Mouse (Mus musculus): ENCODE data around the gene Kank2. TPM values are rescaled to one million over a fixed set of nuclear protein-coding genes. Genes with fewer than 3 reads are reported as not detected.

Kank2 gene
- polyA plus RNA-seq, 2 experiments, result 13.1 to 38.6 TPM

DNA sequence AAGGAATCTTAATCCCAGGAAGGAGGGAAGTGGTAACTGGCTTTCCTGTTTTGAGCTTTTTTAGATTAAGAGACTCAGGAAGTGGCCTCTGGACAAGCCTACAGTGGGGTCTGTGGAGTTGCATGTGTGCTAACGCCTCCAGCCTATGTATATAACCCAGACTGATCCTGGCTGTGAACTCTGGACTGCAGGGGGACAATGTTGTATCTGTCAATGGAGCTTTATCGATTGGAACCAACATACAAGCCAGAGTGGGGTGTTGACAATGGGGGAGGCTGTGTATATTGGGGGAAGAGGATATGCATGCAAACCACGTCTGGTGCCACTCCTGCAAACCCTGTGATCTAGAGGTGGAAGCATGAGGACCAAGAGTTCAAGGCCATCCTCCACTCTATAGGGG, 7.8 kb upstream of the Kank2 start:
- H3K4me3 ChIP-seq (replicated peaks; ENCODE audit: low read length), result no peak overlapping the region
- no peak overlapping the region for H3K27ac ChIP-seq (replicated peaks; ENCODE audit: low read depth, low read length)
- 70% methylated on average over 3 of the region's 3 CpGs for WGBS
- TF ChIP-seq POLR2A (IDR thresholded peaks at IDR 0.05; ENCODE audit: borderline replicate concordance, extremely low read depth, insufficient read depth, insufficient read length), result no peak
- DNase-seq (ENCODE audit: low spot score) (no peak), ATAC-seq (ENCODE audit: low FRiP score, low read depth) (no peak)
- no peaks in the 10 kb centered on the region for H3K4me1 ChIP-seq (ENCODE audit: control insufficient read depth, insufficient read depth, low read length)
- no peak overlapping the region for H3K9ac ChIP-seq (ENCODE audit: low read depth, low read length, severe bottlenecking)
- H3K27me3 ChIP-seq (ENCODE audit: control insufficient read depth, insufficient read depth, low read length), result no peaks in the 10 kb centered on the region
- no peak overlapping the region for H3K4me2 ChIP-seq (replicated peaks; ENCODE audit: low read depth, low read length, severe bottlenecking)
- H3K36me3 ChIP-seq (ENCODE audit: control insufficient read depth, insufficient read depth, low read length), result peaks cover 27% of the 10 kb centered on the region
- H3K9me3 ChIP-seq (ENCODE audit: control insufficient read depth, low read length), result no peaks in the 10 kb centered on the region

DNA sequence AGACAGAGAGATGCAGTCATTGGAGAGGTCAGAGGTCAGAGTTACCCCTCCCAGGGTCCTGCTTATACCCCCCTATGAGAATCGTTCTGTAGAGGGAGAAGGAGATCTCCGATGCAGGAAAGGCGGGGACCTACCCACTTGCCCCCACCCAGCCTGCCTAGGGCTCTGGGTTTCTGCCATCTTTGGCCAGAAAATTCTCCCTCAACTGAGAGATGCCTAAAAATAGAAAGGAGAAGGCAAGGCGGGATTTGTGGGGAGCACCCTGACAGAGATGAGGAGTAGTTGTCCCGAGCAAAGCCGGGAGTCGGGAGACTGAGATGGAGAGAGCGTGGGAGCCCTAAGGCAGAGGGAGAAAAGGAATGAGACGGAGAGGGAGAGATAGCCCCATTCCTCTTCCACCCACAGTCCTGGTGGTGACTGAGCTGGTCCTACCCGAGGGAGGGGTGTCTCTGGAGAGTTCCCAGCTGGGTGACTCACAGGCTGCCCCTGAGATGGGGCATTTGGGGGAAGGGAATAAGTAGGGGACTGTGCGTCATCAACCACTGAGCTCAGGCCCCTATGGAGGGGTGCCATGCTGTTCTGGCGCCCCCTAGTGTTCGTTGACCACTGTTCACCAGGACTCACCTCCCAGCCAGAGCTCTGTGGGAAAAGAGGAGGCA, 5.6 kb upstream of the Kank2 start:
- Histone ChIP-seq H3K9me3 (ENCODE audit: control insufficient read depth, low read length) (no peaks in the 10 kb centered on the region), H3K4me2 (replicated peaks; ENCODE audit: low read depth, low read length, severe bottlenecking) (no peak overlapping the region), H3K27ac (replicated peaks; ENCODE audit: low read depth, low read length) (no peak overlapping the region), H3K9ac (ENCODE audit: low read depth, low read length, severe bottlenecking) (no peak overlapping the region), H3K4me3 (replicated peaks; ENCODE audit: low read length) (no peak overlapping the region), H3K36me3 (ENCODE audit: control insufficient read depth, insufficient read depth, low read length) (peaks cover 32% of the 10 kb centered on the region), H3K4me1 (ENCODE audit: control insufficient read depth, insufficient read depth, low read length) (no peaks in the 10 kb centered on the region), H3K27me3 (ENCODE audit: control insufficient read depth, insufficient read depth, low read length) (no peaks in the 10 kb centered on the region)
- no peak for TF ChIP-seq POLR2A (IDR thresholded peaks at IDR 0.05; ENCODE audit: borderline replicate concordance, extremely low read depth, insufficient read depth, insufficient read length)
- WGBS, result 46% methylated on average over 13 of the region's 13 CpGs
- peak; percentile 85 for DNase-seq (ENCODE audit: low spot score)
- peak; percentile 89 for ATAC-seq (ENCODE audit: low FRiP score, low read depth)

DNA sequence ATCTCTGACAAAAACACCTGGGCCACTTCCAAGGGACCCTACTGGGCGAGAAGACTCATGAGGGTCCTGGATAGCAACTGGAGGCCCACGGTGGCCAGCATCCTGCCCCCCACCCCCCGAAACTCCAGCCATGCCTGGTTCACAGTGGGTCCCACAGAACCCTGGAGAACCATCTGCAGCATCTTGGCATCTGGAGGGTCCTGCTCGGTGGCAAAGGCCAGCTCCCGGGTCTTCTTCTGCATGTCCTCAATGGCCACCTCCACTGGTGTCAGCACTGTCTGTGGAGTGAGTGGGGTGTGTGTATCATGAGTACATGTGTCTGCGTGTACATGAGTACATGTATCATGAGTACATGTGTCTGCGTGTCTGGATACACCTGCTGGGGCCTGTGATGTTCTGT, 3.0 kb upstream of the Kank2 start:
- Histone ChIP-seq H3K9me3 (ENCODE audit: control insufficient read depth, low read length) (no peaks in the 10 kb centered on the region), H3K9ac (ENCODE audit: low read depth, low read length, severe bottlenecking) (no peak overlapping the region)
- no peak for ATAC-seq (ENCODE audit: low FRiP score, low read depth)

DNA sequence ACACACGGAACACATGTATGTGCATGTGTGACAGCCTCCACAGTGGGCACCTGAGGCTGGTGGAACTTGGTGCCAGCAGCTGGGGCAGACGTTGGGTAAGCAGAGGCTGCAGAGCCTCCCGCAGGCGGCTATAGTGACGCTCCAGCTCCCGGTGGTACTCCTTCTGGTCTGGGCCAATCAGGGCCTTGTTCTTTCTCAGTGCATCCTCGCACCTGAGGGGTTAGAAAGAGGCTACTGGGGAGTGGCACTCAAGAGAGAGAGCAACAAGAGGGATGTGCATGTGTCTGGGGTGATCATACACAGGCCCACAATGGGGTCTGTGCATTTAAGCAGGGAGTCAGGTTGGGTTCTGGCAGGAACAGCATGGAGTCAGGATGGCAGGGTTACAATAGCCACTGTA, 2.6 kb upstream of the Kank2 start:
- 78% methylated on average over 7 of the region's 7 CpGs for WGBS
- no peak overlapping the region for H3K27ac ChIP-seq (replicated peaks; ENCODE audit: low read depth, low read length)
- ATAC-seq (ENCODE audit: low FRiP score, low read depth) (no peak), DNase-seq (ENCODE audit: low spot score) (no peak)
- TF ChIP-seq POLR2A (IDR thresholded peaks at IDR 0.05; ENCODE audit: borderline replicate concordance, extremely low read depth, insufficient read depth, insufficient read length), result no peak
- no peak overlapping the region for H3K4me2 ChIP-seq (replicated peaks; ENCODE audit: low read depth, low read length, severe bottlenecking)
- H3K9me3 ChIP-seq (ENCODE audit: control insufficient read depth, low read length), result no peaks in the 10 kb centered on the region
- no peaks in the 10 kb centered on the region for H3K27me3 ChIP-seq (ENCODE audit: control insufficient read depth, insufficient read depth, low read length)
- H3K9ac ChIP-seq (ENCODE audit: low read depth, low read length, severe bottlenecking), result no peak overlapping the region
- peaks cover 13% of the 10 kb centered on the region for H3K4me1 ChIP-seq (ENCODE audit: control insufficient read depth, insufficient read depth, low read length)
- peaks cover 32% of the 10 kb centered on the region for H3K36me3 ChIP-seq (ENCODE audit: control insufficient read depth, insufficient read depth, low read length)
- no peak overlapping the region for H3K4me3 ChIP-seq (replicated peaks; ENCODE audit: low read length)

More for the DNA sequence above, 3.0 kb upstream of the Kank2 start:
- H3K36me3 ChIP-seq (ENCODE audit: control insufficient read depth, insufficient read depth, low read length), result peaks cover 32% of the 10 kb centered on the region
- H3K4me1 ChIP-seq (ENCODE audit: control insufficient read depth, insufficient read depth, low read length), result peaks cover 8% of the 10 kb centered on the region
- TF ChIP-seq POLR2A (IDR thresholded peaks at IDR 0.05; ENCODE audit: borderline replicate concordance, extremely low read depth, insufficient read depth, insufficient read length), result no peak
- H3K4me3 ChIP-seq (replicated peaks; ENCODE audit: low read length), result no peak overlapping the region
- WGBS, result 90% methylated on average over 7 of the region's 7 CpGs
- no peak overlapping the region for H3K4me2 ChIP-seq (replicated peaks; ENCODE audit: low read depth, low read length, severe bottlenecking)
- H3K27ac ChIP-seq (replicated peaks; ENCODE audit: low read depth, low read length), result no peak overlapping the region
- no peak for DNase-seq (ENCODE audit: low spot score)
- H3K27me3 ChIP-seq (ENCODE audit: control insufficient read depth, insufficient read depth, low read length), result no peaks in the 10 kb centered on the region

DNA sequence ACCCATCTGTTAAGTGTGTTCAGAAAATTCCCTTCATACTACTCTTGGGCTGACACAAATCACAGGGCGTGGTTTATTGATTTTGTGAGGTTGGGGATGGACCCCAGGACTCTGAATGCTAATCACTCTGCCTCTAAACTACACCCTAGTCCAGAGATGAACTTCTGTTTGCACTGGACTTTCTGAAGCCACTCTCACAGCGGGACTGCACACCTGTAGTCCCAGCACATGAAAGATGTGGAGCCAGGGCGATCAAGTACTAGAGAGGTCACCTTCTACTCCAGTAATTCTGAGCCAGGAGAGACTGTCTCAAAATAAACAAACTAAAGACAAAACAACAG, 436 bp upstream of the Kank2 start:
- no peak overlapping the region for H3K9ac ChIP-seq (ENCODE audit: low read depth, low read length, severe bottlenecking)
- H3K4me3 ChIP-seq (replicated peaks; ENCODE audit: low read length), result peak overlapping the region; percentile 81
- peaks cover 18% of the 10 kb centered on the region for H3K4me1 ChIP-seq (ENCODE audit: control insufficient read depth, insufficient read depth, low read length)

More for the DNA sequence above, 436 bp upstream of the Kank2 start:
- 57% methylated on average over 3 of the region's 3 CpGs for WGBS
- H3K36me3 ChIP-seq (ENCODE audit: control insufficient read depth, insufficient read depth, low read length), result peaks cover 52% of the 10 kb centered on the region
- no peak for TF ChIP-seq POLR2A (IDR thresholded peaks at IDR 0.05; ENCODE audit: borderline replicate concordance, extremely low read depth, insufficient read depth, insufficient read length)
- no peaks in the 10 kb centered on the region for H3K9me3 ChIP-seq (ENCODE audit: control insufficient read depth, low read length)
- ATAC-seq (ENCODE audit: low FRiP score, low read depth) (no peak), DNase-seq (ENCODE audit: low spot score) (no peak)
- H3K27me3 ChIP-seq (ENCODE audit: control insufficient read depth, insufficient read depth, low read length), result no peaks in the 10 kb centered on the region
- no peak overlapping the region for H3K27ac ChIP-seq (replicated peaks; ENCODE audit: low read depth, low read length)
- peak overlapping the region; percentile 63 for H3K4me2 ChIP-seq (replicated peaks; ENCODE audit: low read depth, low read length, severe bottlenecking)
